Mouse (Mus musculus) skeletal muscle tissue, adult 2 months (tissue): ENCODE results near the gene Fcgr3.
A peak's percentile ranks its signal among the peaks of the same experiment; 100 is the strongest.
"Not testable (repeated sequence)": the region's sequence is repeated elsewhere in the genome, so short reads cannot be mapped to it uniquely, and the experiment has no call there.

ENCODE experiments used
- DNase-seq: peaks from one replicate; pipeline ENCODE4 v3.0.0-alpha.2; 2012; ENCODE audit warnings: low read depth, low spot score

Fcgr3 gene

GRCm38 (mm10) chr1:171085718-171086117 lies 21.0 kb upstream of the Fcgr3 start:
- no peak for DNase-seq

GRCm38 (mm10) chr1:171081512-171082231 lies 16.9 kb upstream of the Fcgr3 start:
- DNase-seq, result not testable (repeated sequence)

- not testable (repeated sequence) for DNase-seq
These were observed 15.1 kb upstream of the Fcgr3 start for GRCm38 (mm10) chr1:171079825-171080224.

GRCm38 (mm10) chr1:171079345-171079744 lies 14.6 kb upstream of the Fcgr3 start:
- not testable (repeated sequence) for DNase-seq

- not testable (repeated sequence) for DNase-seq
These were observed 13.7 kb upstream of the Fcgr3 start for GRCm38 (mm10) chr1:171078419-171078818.

GRCm38 (mm10) chr1:171077955-171078354 lies 13.2 kb upstream of the Fcgr3 start:
- not testable (repeated sequence) for DNase-seq

GRCm38 (mm10) chr1:171077192-171077591 lies 12.5 kb upstream of the Fcgr3 start:
- DNase-seq, result not testable (repeated sequence)

- DNase-seq, result not testable (repeated sequence)
These were observed 11.4 kb upstream of the Fcgr3 start for GRCm38 (mm10) chr1:171076176-171076575.

- not testable (repeated sequence) for DNase-seq
These were observed 9.5 kb upstream of the Fcgr3 start for GRCm38 (mm10) chr1:171074283-171074682.

GRCm38 (mm10) chr1:171072217-171072616 lies 7.5 kb upstream of the Fcgr3 start:
- not testable (repeated sequence) for DNase-seq

GRCm38 (mm10) chr1:171071726-171072125 lies 7.0 kb upstream of the Fcgr3 start:
- DNase-seq, result not testable (repeated sequence)

- not testable (repeated sequence) for DNase-seq
These were observed 6.1 kb upstream of the Fcgr3 start for GRCm38 (mm10) chr1:171070879-171071278.

- DNase-seq, result not testable (repeated sequence)
These were observed 4.8 kb upstream of the Fcgr3 start for GRCm38 (mm10) chr1:171069508-171069907.

- DNase-seq, result not testable (repeated sequence)
These were observed 3.2 kb upstream of the Fcgr3 start for GRCm38 (mm10) chr1:171067928-171068327.

GRCm38 (mm10) chr1:171066583-171066982 lies 1.8 kb upstream of the Fcgr3 start:
- not testable (repeated sequence) for DNase-seq

GRCm38 (mm10) chr1:171065768-171066167 lies 1.0 kb upstream of the Fcgr3 start:
- not testable (repeated sequence) for DNase-seq

GRCm38 (mm10) chr1:171065243-171065587 lies 480 bp upstream of the Fcgr3 start:
- DNase-seq, result not testable (repeated sequence)

GRCm38 (mm10) chr1:171063569-171064490 lies 905 bp downstream of the Fcgr3 start:
- DNase-seq, result not testable (repeated sequence)

GRCm38 (mm10) chr1:171061566-171061965 lies 3.2 kb downstream of the Fcgr3 start:
- no peak for DNase-seq

GRCm38 (mm10) chr1:171060392-171060791 lies 4.3 kb downstream of the Fcgr3 start:
- DNase-seq, result no peak

- DNase-seq, result peak; percentile 40
These were observed 5.5 kb downstream of the Fcgr3 start for GRCm38 (mm10) chr1:171059203-171059602.

GRCm38 (mm10) chr1:171057253-171057652 lies 7.5 kb downstream of the Fcgr3 start:
- DNase-seq, result no peak
